Mouse (Mus musculus) embryonic facial prominence, embryonic 11.5 days (tissue): Measurements from ENCODE around the gene Rsph1. TPM values are rescaled to one million over a fixed set of nuclear protein-coding genes. Genes with fewer than 3 reads are reported as not detected.

Experiments
- ATAC-seq: fragments of 200-750 bp; cut with Nextera tagmentation; replicated peaks from 2 replicates; pipeline ENCODE4 v1.8.0; 2017; ENCODE audit warnings: low read depth; ENCODE audit not compliant: insufficient number of reproducible peaks, low FRiP score, low TSS enrichment
- DNase-seq: peaks from one replicate; pipeline ENCODE4 v3.0.0-alpha.2; 2015; ENCODE audit warnings: low spot score
- H3K27ac ChIP-seq: fragments of 300-500 bp; sonication (generic); replicated peaks from 2 replicates; pipeline ENCODE4 v1.5.1; 2014; ENCODE audit warnings: mild to moderate bottlenecking, low read depth, low read length, control low read depth
- H3K27me3 ChIP-seq: fragments of 300-500 bp; sonication (generic); 2 replicates; pipeline ENCODE4 v1.6.1; 2014; ENCODE audit warnings: mild to moderate bottlenecking, low read length, moderate library complexity, mixed read lengths; ENCODE audit not compliant: control insufficient read depth, insufficient read depth
- H3K36me3 ChIP-seq: fragments of 300-500 bp; sonication (generic); replicated peaks from 2 replicates; pipeline ENCODE4 v1.6.1; 2014; ENCODE audit warnings: low read depth, mild to moderate bottlenecking, low read length, moderate library complexity, mixed read lengths; ENCODE audit not compliant: control insufficient read depth, insufficient read depth
- H3K4me1 ChIP-seq: fragments of 300-500 bp; sonication (generic); 2 replicates; pipeline ENCODE4 v1.6.1; 2014; ENCODE audit warnings: low read length, mixed read lengths; ENCODE audit not compliant: control insufficient read depth, insufficient read depth
- H3K4me2 ChIP-seq: fragments of 300-500 bp; sonication (generic); 2 replicates; pipeline ENCODE4 v1.6.1; 2014; ENCODE audit warnings: low read depth, mild to moderate bottlenecking, control low read depth, low read length, moderate library complexity
- H3K4me3 ChIP-seq: fragments of 300-500 bp; sonication (generic); 2 replicates; pipeline ENCODE4 v1.5.1; 2014; ENCODE audit warnings: low read depth, low read length, control low read depth
- H3K9ac ChIP-seq: fragments of 300-500 bp; sonication (generic); replicated peaks from 2 replicates; pipeline ENCODE4 v1.6.1; 2014; ENCODE audit warnings: mild to moderate bottlenecking, control low read depth, low read length
- H3K9me3 ChIP-seq: fragments of 300-500 bp; sonication (generic); replicated peaks from 2 replicates; pipeline ENCODE4 v1.6.1; 2016; ENCODE audit warnings: mild to moderate bottlenecking, low read length, inconsistent platforms, mixed read lengths; ENCODE audit not compliant: control insufficient read depth
- WGBS: fragments of 180-500 bp; shearing (Covaris S2); extraction: QIAGEN DNeasy Blood & Tissue Kit; methylation state at CpG from one replicate; pipeline ENCODE4 v1.1.7; 2014; 5-methylcytosine and 5-hydroxymethylcytosine counted together
- polyA plus RNA-seq: library from polyadenylated mRNA; unstranded; fragments of >200 nt; fragmentation: Nextera tagmentation; extraction: Ambion mirVana; gene quantifications from 2 replicates; pipeline ENCODE4 v1.2.1, GENCODE M21; 2014

Gene Rsph1
- polyA plus RNA-seq, 1 experiment from 2014 or later, result 0.76 TPM

- WGBS, result 89% methylated on average over 19 of the region's 19 CpGs
- ATAC-seq, result no peak
- no peak for DNase-seq
- Histone ChIP-seq H3K27ac (no peak overlapping the region), H3K4me3 (no peak overlapping the region), H3K36me3 (no peaks in the 10 kb centered on the region), H3K4me2 (no peak overlapping the region), H3K27me3 (no peaks in the 10 kb centered on the region), H3K9me3 (no peaks in the 10 kb centered on the region), H3K4me1 (no peaks in the 10 kb centered on the region), H3K9ac (no peak overlapping the region)
Observed at GRCm38 (mm10) chr17:31318906-31319767, 42.0 kb upstream of the Rsph1 start.

GRCm38 (mm10) chr17:31317521-31318272, 40.5 kb upstream of the Rsph1 start:
- H3K9me3 ChIP-seq, result no peaks in the 10 kb centered on the region
- H3K4me3 ChIP-seq, result no peak overlapping the region
- 48% methylated on average over 22 of the region's 22 CpGs for WGBS
- no peak overlapping the region for H3K9ac ChIP-seq
- H3K4me1 ChIP-seq, result no peaks in the 10 kb centered on the region
- no peak overlapping the region for H3K27ac ChIP-seq
- no peak for DNase-seq
- H3K4me2 ChIP-seq, result no peak overlapping the region
- no peaks in the 10 kb centered on the region for H3K27me3 ChIP-seq
- H3K36me3 ChIP-seq, result no peaks in the 10 kb centered on the region
- no peak for ATAC-seq

- Histone ChIP-seq H3K36me3 (no peaks in the 10 kb centered on the region), H3K27me3 (no peaks in the 10 kb centered on the region), H3K9ac (no peak overlapping the region), H3K4me3 (no peak overlapping the region), H3K27ac (no peak overlapping the region), H3K4me1 (no peaks in the 10 kb centered on the region), H3K4me2 (no peak overlapping the region), H3K9me3 (no peaks in the 10 kb centered on the region)
- no peak for ATAC-seq
- DNase-seq, result no peak
- WGBS, result 88% methylated on average over 3 of the region's 3 CpGs
Observed at GRCm38 (mm10) chr17:31316998-31317397, 39.8 kb upstream of the Rsph1 start.

DNA sequence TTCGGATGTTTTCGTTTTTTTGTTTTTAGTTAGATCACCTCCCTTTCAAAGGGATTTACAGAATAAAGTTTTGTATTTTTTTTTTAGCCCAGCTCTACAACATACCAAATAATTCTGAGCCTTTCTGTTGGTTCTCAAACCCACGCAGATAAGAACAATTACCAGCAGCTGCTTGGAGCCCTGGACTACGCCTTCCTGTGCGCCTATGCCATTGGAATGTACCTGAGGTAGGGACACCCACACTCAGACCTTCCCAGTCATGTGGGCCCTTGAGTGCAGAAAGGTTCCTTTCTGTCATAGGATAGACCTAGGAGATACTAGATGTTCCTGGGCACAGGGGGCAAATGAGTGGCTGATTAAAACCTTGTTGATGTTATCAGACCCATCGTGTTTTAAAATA, 38.8 kb upstream of the Rsph1 start:
- H3K27ac ChIP-seq, result no peak overlapping the region
- ATAC-seq, result no peak
- 82% methylated on average over 6 of the region's 6 CpGs for WGBS
- DNase-seq, result no peak
- no peak overlapping the region for H3K9ac ChIP-seq
- H3K4me2 ChIP-seq, result no peak overlapping the region
- H3K9me3 ChIP-seq, result no peaks in the 10 kb centered on the region
- no peaks in the 10 kb centered on the region for H3K4me1 ChIP-seq
- H3K27me3 ChIP-seq, result no peaks in the 10 kb centered on the region
- no peaks in the 10 kb centered on the region for H3K36me3 ChIP-seq
- no peak overlapping the region for H3K4me3 ChIP-seq

DNA sequence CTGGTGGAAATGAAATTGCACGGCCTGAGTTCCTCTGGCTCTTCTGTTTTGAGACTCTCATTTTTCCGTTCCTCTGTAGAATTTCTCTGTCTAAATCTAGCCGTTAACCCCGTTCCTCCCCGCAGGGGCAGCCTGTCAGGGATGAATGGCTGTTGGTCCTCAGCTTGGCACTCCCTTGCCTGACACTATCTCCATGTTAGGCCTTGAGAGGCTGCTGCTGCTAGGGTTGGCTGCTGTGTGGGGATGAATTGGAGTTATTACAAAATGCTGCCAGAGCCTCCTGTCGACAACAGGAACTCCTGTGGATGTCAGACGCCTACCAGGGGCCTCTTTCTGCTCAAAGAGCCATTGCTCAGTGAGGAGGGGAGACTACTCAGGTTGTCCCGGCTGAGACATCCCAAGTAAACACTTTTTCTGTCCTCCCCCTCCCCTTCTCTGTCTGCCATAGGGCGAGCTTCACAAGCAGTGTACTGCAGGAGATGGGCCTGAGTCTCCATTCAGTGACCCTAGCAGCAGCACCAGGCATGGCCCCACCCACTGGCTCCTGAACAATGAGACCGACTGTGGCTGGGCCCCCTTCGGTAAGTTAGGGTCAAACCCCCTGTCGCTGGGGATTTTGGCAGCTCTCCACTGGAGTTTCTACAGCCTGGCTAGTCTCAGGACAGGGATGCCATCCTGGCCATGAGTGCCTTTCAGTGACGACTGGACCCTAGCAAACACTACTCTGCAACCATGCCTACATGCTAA, 38.0 kb upstream of the Rsph1 start:
- DNase-seq (no peak), ATAC-seq (no peak)
- no peaks in the 10 kb centered on the region for H3K36me3 ChIP-seq
- H3K27ac ChIP-seq, result no peak overlapping the region
- H3K9ac ChIP-seq, result no peak overlapping the region
- H3K4me2 ChIP-seq, result no peak overlapping the region
- H3K9me3 ChIP-seq, result no peaks in the 10 kb centered on the region
- 32% methylated on average over 13 of the region's 13 CpGs for WGBS
- H3K4me3 ChIP-seq, result no peak overlapping the region
- H3K27me3 ChIP-seq, result no peaks in the 10 kb centered on the region
- no peaks in the 10 kb centered on the region for H3K4me1 ChIP-seq

- Histone ChIP-seq H3K9me3 (no peaks in the 10 kb centered on the region), H3K27ac (no peak overlapping the region), H3K4me1 (no peaks in the 10 kb centered on the region), H3K4me2 (no peak overlapping the region), H3K36me3 (no peaks in the 10 kb centered on the region), H3K4me3 (no peak overlapping the region), H3K9ac (no peak overlapping the region), H3K27me3 (no peaks in the 10 kb centered on the region)
- DNase-seq (no peak), ATAC-seq (no peak)
- WGBS, result 65% methylated on average over 10 of the region's 10 CpGs
Observed at GRCm38 (mm10) chr17:31312648-31313047, 35.5 kb upstream of the Rsph1 start.

DNA sequence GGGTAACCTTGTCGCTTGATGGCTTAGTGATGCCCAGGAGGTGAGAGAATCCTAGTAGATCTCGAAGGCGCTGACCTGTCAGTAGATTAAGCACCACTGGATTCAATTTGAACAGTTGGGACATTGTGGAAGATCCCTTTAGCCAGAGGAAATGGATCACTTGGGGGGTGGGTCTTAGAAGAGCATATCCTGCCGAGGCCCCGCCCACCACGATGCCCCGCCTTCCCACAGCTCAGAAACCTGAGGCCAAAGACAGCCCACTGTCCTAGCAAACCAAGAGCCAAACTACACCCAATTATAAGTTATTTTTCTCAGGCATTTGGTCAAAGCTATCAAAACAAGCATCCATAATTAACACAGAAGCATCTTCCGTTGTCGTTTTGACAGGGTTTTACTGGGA, 33.9 kb upstream of the Rsph1 start:
- H3K27me3 ChIP-seq, result no peaks in the 10 kb centered on the region
- ATAC-seq, result no peak

More for the DNA sequence above, 33.9 kb upstream of the Rsph1 start:
- no peaks in the 10 kb centered on the region for H3K4me1 ChIP-seq
- H3K9me3 ChIP-seq, result no peaks in the 10 kb centered on the region
- H3K36me3 ChIP-seq, result no peaks in the 10 kb centered on the region
- H3K4me3 ChIP-seq, result no peak overlapping the region
- WGBS, result 75% methylated on average over 9 of the region's 9 CpGs
- DNase-seq, result no peak
- no peak overlapping the region for H3K27ac ChIP-seq
- H3K4me2 ChIP-seq, result no peak overlapping the region
- H3K9ac ChIP-seq, result no peak overlapping the region
